Mouse (Mus musculus): ENCODE results near the gene Uts2. TPM values are rescaled to one million over a fixed set of nuclear protein-coding genes. Genes with fewer than 3 reads are reported as not detected.
"Not testable (repeated sequence)": the region's sequence is repeated elsewhere in the genome, so short reads cannot be mapped to it uniquely, and the experiment has no call there.

Gene Uts2
- polyA plus RNA-seq, 1 experiment from 2014 or later: not detected

DNA sequence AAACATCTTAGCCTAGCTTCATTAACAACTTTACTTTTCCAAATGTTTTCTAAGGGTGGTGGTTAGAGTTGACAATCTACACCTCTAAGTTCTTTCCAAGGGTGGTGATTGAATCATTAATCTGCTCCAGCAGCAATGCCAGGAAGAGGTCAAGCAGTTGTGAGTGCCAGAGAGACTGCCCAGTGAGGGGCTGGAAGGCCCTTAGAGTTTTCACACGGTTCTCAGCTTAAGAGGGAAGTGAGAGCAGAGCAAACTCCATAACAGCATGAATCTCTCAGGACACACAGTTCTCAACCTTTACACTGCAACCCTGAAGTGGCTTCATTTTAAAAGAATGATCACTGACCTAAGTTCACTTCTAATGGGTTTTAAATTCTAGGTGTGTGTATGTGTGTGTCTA is 21.8 kb upstream of the Uts2 start:
- Histone ChIP-seq H3K4me3 (no peak overlapping the region), H3K36me3 (no peaks in the 10 kb centered on the region), H3K4me2 (no peak overlapping the region), H3K9ac (no peak overlapping the region), H3K27ac (no peak overlapping the region), H3K9me3 (no peaks in the 10 kb centered on the region), H3K4me1 (replicated peaks) (no peaks in the 10 kb centered on the region), H3K27me3 (0 out of 2 replicates have a peak, but pooled peaks cover 2% of the 10 kb centered on the region)
- WGBS: 46% methylated on average over 1 of the region's 1 CpGs
- ATAC-seq (ENCODE audit: low FRiP score): no peak

- Histone ChIP-seq H3K4me1 (replicated peaks) (no peaks in the 10 kb centered on the region), H3K27ac (no peak overlapping the region), H3K27me3 (0 out of 2 replicates have a peak, but pooled peaks cover 1% of the 10 kb centered on the region), H3K36me3 (no peaks in the 10 kb centered on the region), H3K9me3 (no peaks in the 10 kb centered on the region), H3K9ac (no peak overlapping the region), H3K4me3 (no peak overlapping the region), H3K4me2 (no peak overlapping the region)
- no peak for ATAC-seq (ENCODE audit: low FRiP score)
- 92% methylated on average over 21 of the region's 21 CpGs for WGBS
Observed at GRCm38 (mm10) chr4:150978156-150978910, 18.6 kb upstream of the Uts2 start.

GRCm38 (mm10) chr4:150979455-150979854 is 17.4 kb upstream of the Uts2 start:
- Histone ChIP-seq H3K9me3 (no peaks in the 10 kb centered on the region), H3K36me3 (no peaks in the 10 kb centered on the region), H3K27ac (no peak overlapping the region), H3K4me3 (no peak overlapping the region), H3K4me1 (replicated peaks) (no peaks in the 10 kb centered on the region), H3K4me2 (no peak overlapping the region), H3K9ac (no peak overlapping the region), H3K27me3 (no peaks in the 10 kb centered on the region)
- 84% methylated on average over 9 of the region's 9 CpGs for WGBS
- ATAC-seq (ENCODE audit: low FRiP score): no peak

- no peaks in the 10 kb centered on the region for H3K9me3 ChIP-seq
- H3K4me3 ChIP-seq: no peak overlapping the region
- H3K4me2 ChIP-seq: no peak overlapping the region
- 93% methylated on average over 5 of the region's 5 CpGs for WGBS
- ATAC-seq (ENCODE audit: low FRiP score): no peak
- H3K9ac ChIP-seq: no peak overlapping the region
- no peaks in the 10 kb centered on the region for H3K27me3 ChIP-seq
- H3K27ac ChIP-seq: no peak overlapping the region
- no peaks in the 10 kb centered on the region for H3K4me1 ChIP-seq (replicated peaks)
- H3K36me3 ChIP-seq: no peaks in the 10 kb centered on the region
Observed at GRCm38 (mm10) chr4:150980153-150980552, 16.7 kb upstream of the Uts2 start.

DNA sequence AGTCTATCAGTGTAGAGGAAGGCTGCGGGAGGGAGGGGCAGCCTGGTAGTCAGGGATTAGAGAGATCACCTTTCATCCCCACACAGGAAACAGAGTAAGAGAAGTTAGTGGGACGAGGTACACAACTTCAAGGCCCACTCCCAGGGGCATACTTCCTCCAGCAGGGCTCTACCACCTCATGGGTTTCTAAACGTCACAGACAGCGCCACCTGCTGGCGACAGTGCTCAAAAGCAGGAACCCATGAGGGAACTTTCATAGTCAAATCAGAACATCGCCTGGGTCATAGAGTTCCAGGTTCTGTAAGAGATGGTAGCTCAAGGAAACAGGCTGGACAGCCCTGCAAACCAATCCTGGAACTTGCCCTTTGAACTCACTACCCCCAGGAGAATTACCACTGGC is 6.7 kb upstream of the Uts2 start:
- WGBS: 45% methylated on average over 6 of the region's 6 CpGs
- no peak for ATAC-seq (ENCODE audit: low FRiP score)

GRCm38 (mm10) chr4:150998626-150999025 is 1.7 kb downstream of the Uts2 start:
- Histone ChIP-seq H3K9me3 (no peaks in the 10 kb centered on the region), H3K27ac (no peak overlapping the region), H3K36me3 (no peaks in the 10 kb centered on the region), H3K27me3 (no peaks in the 10 kb centered on the region), H3K4me1 (replicated peaks) (no peaks in the 10 kb centered on the region), H3K4me3 (no peak overlapping the region), H3K9ac (no peak overlapping the region), H3K4me2 (no peak overlapping the region)
- 96% methylated on average over 9 of the region's 9 CpGs for WGBS
- no peak for ATAC-seq (ENCODE audit: low FRiP score)

More for the DNA sequence above, 6.7 kb upstream of the Uts2 start:
- no peak overlapping the region for H3K4me3 ChIP-seq
- no peaks in the 10 kb centered on the region for H3K27me3 ChIP-seq
- no peaks in the 10 kb centered on the region for H3K9me3 ChIP-seq
- no peaks in the 10 kb centered on the region for H3K36me3 ChIP-seq
- H3K4me2 ChIP-seq: no peak overlapping the region
- H3K27ac ChIP-seq: no peak overlapping the region
- H3K4me1 ChIP-seq (replicated peaks): no peaks in the 10 kb centered on the region
- H3K9ac ChIP-seq: no peak overlapping the region

- Histone ChIP-seq H3K4me2 (no peak overlapping the region), H3K4me1 (replicated peaks) (no peaks in the 10 kb centered on the region), H3K36me3 (peaks cover 12% of the 10 kb centered on the region), H3K9ac (no peak overlapping the region), H3K27me3 (no peaks in the 10 kb centered on the region), H3K27ac (no peak overlapping the region), H3K4me3 (no peak overlapping the region), H3K9me3 (no peaks in the 10 kb centered on the region)
- no peak for ATAC-seq (ENCODE audit: low FRiP score)
- 83% methylated on average over 13 of the region's 13 CpGs for WGBS
Observed at GRCm38 (mm10) chr4:151001397-151001796, 4.5 kb downstream of the Uts2 start.

GRCm38 (mm10) chr4:151005656-151006318 is 8.9 kb downstream of the Uts2 start:
- H3K4me2 ChIP-seq: no peak overlapping the region
- no peak overlapping the region for H3K9ac ChIP-seq
- 93% methylated on average over 13 of the region's 13 CpGs for WGBS
- H3K27me3 ChIP-seq: no peaks in the 10 kb centered on the region
- H3K4me3 ChIP-seq: no peak overlapping the region
- H3K4me1 ChIP-seq (replicated peaks): no peaks in the 10 kb centered on the region
- no peak for ATAC-seq (ENCODE audit: low FRiP score)
- H3K9me3 ChIP-seq: no peaks in the 10 kb centered on the region
- H3K27ac ChIP-seq: no peak overlapping the region
- peaks cover 27% of the 10 kb centered on the region for H3K36me3 ChIP-seq

DNA sequence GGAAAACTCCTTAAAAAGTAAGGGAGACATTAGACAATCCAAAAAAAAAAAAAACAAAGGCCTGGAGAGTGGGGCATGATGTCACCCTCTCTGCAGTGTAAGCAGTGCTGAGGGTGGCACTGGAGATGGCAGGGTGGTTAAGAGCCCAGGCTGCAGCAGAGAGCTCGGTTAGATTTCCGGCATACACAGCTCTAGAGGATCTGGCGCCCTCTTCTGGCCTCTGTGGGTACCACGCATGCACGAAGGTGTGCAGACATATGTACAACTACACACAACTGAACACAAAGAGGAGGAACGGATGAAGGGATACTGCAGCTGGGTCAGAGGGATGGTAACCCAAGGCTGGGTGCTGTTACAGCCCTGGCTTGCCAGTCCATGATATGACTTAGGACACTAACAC is 10.0 kb downstream of the Uts2 start:
- Histone ChIP-seq H3K9ac (no peak overlapping the region), H3K4me2 (no peak overlapping the region), H3K4me1 (replicated peaks) (no peaks in the 10 kb centered on the region), H3K4me3 (no peak overlapping the region), H3K27ac (no peak overlapping the region), H3K9me3 (no peaks in the 10 kb centered on the region), H3K36me3 (peaks cover 30% of the 10 kb centered on the region), H3K27me3 (no peaks in the 10 kb centered on the region)
- ATAC-seq (ENCODE audit: low FRiP score): no peak
- WGBS: 63% methylated on average over 6 of the region's 6 CpGs

DNA sequence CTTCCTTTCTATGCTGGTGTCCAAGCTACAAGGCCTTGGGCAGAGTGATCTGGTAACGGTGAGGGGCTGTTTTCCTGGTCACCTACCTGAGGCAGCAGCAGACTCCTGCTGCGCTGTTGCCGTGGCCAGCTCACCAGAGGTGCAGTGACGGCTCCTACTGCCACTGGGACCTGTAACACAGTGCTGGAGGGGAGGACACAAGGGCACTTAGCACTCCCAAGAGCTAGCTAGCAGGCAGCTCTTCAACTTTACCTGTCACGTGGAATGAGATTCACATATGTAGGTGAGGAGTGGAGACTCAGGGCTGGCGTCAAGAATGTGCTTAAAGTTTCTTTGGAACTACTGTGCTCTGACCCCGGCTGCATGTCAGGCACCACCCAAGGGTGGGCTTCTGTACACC is 13.4 kb downstream of the Uts2 start:
- H3K4me2 ChIP-seq: no peak overlapping the region
- H3K27ac ChIP-seq: no peak overlapping the region
- H3K36me3 ChIP-seq: peaks cover 39% of the 10 kb centered on the region
- no peak for ATAC-seq (ENCODE audit: low FRiP score)
- 92% methylated on average over 7 of the region's 7 CpGs for WGBS
- H3K4me3 ChIP-seq: no peak overlapping the region
- H3K9ac ChIP-seq: no peak overlapping the region
- H3K4me1 ChIP-seq (replicated peaks): no peaks in the 10 kb centered on the region
- H3K27me3 ChIP-seq: no peaks in the 10 kb centered on the region
- H3K9me3 ChIP-seq: no peaks in the 10 kb centered on the region

DNA sequence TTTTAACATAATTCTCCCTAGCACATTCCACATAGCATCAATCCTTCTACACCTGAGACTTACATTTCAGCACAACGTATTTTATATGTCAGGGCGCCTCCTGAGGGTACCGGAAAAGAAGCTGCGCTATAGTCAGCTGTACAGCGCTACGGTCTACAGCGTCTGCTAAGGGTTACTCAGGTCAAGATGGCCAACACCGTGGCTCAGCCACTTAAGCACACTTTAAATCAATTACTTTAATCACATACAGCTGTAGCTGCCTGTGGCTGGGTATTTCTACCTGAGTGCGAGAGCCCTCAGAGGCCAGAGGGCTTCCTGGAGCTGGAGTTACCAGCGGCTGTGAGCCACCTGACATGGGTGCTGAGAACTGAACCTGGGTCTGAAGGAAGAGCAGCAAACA is 19.0 kb downstream of the Uts2 start:
- no peak for ATAC-seq (ENCODE audit: low FRiP score)

GRCm38 (mm10) chr4:151017356-151017755 is 20.5 kb downstream of the Uts2 start:
- H3K4me2 ChIP-seq; H3K27me3 ChIP-seq; H3K9me3 ChIP-seq; H3K4me1 ChIP-seq (replicated peaks); H3K9ac ChIP-seq; ATAC-seq (ENCODE audit: low FRiP score); H3K4me3 ChIP-seq; H3K27ac ChIP-seq: not testable (repeated sequence)
- WGBS: 100% methylated on average over 1 of the region's 1 CpGs
- H3K36me3 ChIP-seq: peaks cover 38% of the 10 kb centered on the region

More for the DNA sequence above, 19.0 kb downstream of the Uts2 start:
- H3K36me3 ChIP-seq: peaks cover 41% of the 10 kb centered on the region
- no peak overlapping the region for H3K27ac ChIP-seq
- H3K4me2 ChIP-seq: no peak overlapping the region
- H3K4me3 ChIP-seq: no peak overlapping the region
- WGBS: 89% methylated on average over 10 of the region's 10 CpGs
- H3K9me3 ChIP-seq: no peaks in the 10 kb centered on the region
- no peaks in the 10 kb centered on the region for H3K4me1 ChIP-seq (replicated peaks)
- no peak overlapping the region for H3K9ac ChIP-seq
- H3K27me3 ChIP-seq: no peaks in the 10 kb centered on the region

DNA sequence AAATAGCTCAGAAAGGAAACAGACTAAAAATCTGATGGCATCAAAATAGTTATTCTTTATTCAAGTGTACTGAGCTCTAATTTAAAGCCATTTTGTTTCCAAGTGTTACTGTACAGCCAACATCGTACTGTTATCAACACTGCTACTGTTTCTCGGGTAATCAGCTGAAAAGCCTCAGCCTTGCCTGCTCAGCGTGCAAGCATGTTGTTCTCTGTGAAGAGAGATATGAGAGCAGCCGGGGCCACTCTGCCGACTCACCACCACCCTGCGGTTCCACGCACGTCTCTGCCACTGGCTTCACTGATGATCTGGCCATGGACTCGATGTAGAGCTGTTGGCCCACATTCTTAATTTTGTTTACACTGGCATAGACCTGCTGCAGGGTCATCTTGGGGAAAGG is 27.3 kb downstream of the Uts2 start:
- Histone ChIP-seq H3K4me2 (no peak overlapping the region), H3K9me3 (no peaks in the 10 kb centered on the region), H3K4me1 (replicated peaks) (no peaks in the 10 kb centered on the region), H3K36me3 (peaks cover 14% of the 10 kb centered on the region), H3K4me3 (no peak overlapping the region), H3K27ac (no peak overlapping the region), H3K9ac (no peak overlapping the region), H3K27me3 (no peaks in the 10 kb centered on the region)
- ATAC-seq (ENCODE audit: low FRiP score): no peak
- 93% methylated on average over 9 of the region's 9 CpGs for WGBS

All from hindbrain, embryonic 13.5 days (tissue).